Mouse (Mus musculus): ENCODE measurements around the gene S100a3. TPM values are rescaled to one million over a fixed set of nuclear protein-coding genes. Genes with fewer than 3 reads are reported as not detected.

S100a3 gene
- polyA plus RNA-seq, 1 experiment: 2.5 TPM

DNA sequence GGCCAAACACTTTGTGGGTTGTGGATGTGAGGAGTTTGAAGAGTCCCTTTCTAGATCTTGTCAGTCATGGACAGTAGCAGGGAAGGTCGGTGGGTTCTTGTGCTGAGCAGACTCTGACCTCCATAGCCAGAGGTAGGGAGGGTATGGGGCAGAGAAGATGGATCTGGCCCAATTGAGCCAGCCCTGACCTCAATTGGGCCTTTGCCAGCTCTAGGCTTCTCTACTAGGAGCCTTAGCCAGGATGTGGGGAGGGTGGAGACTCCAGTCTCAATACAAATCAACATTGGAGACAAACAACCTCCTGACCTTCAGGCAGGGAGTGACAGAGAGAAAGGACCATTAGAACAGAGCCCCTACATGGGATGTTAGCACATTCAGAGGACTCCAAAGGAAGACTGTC is 45.1 kb upstream of the S100a3 start:
- no peak overlapping the region for H3K9ac ChIP-seq (ENCODE audit: low read depth, poor library complexity, severe bottlenecking)
- H3K27ac ChIP-seq (ENCODE audit: insufficient read depth, low read length): no peak overlapping the region
- H3K9me3 ChIP-seq (replicated peaks; ENCODE audit: control insufficient read depth, insufficient read depth, low read length, poor library complexity, severe bottlenecking): no peaks in the 10 kb centered on the region
- H3K27me3 ChIP-seq (ENCODE audit: control insufficient read depth, insufficient read depth, low read length, poor library complexity, severe bottlenecking): no peaks in the 10 kb centered on the region
- peak overlapping the region; percentile 48 for H3K4me3 ChIP-seq (ENCODE audit: low read depth, low read length)
- peaks cover 5% of the 10 kb centered on the region for H3K4me1 ChIP-seq (ENCODE audit: control insufficient read depth, insufficient read depth, low read length)
- TF ChIP-seq CTCF (IDR thresholded peaks at IDR 0.05; ENCODE audit: low read depth, low read length): no peak
- no peaks in the 10 kb centered on the region for H3K36me3 ChIP-seq (ENCODE audit: control insufficient read depth, insufficient read depth, low read length, poor library complexity, severe bottlenecking)

DNA sequence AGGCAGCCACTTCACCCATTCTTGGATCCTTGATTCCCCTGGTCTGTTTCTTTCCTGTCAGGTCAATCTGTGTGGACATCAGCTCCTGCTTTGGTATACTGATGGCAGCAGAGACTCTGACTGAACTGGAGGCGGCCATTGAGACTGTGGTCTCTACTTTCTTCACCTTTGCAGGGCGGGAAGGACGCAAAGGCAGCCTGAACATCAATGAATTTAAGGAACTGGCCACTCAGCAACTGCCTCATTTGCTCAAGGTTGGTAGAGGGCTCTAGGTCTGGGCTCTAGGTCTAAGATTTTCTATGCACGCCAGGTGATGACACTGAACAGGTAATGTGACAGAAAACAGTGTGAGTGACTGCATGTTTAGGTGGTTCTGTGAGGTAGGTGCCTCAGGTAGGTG is 44.6 kb upstream of the S100a3 start:
- Histone ChIP-seq H3K27me3 (ENCODE audit: control insufficient read depth, insufficient read depth, low read length, poor library complexity, severe bottlenecking) (no peaks in the 10 kb centered on the region), H3K4me1 (ENCODE audit: control insufficient read depth, insufficient read depth, low read length) (peaks cover 5% of the 10 kb centered on the region), H3K9ac (ENCODE audit: low read depth, poor library complexity, severe bottlenecking) (no peak overlapping the region), H3K4me3 (ENCODE audit: low read depth, low read length) (no peak overlapping the region), H3K36me3 (ENCODE audit: control insufficient read depth, insufficient read depth, low read length, poor library complexity, severe bottlenecking) (no peaks in the 10 kb centered on the region), H3K9me3 (replicated peaks; ENCODE audit: control insufficient read depth, insufficient read depth, low read length, poor library complexity, severe bottlenecking) (no peaks in the 10 kb centered on the region), H3K27ac (ENCODE audit: insufficient read depth, low read length) (no peak overlapping the region)
- TF ChIP-seq EP300 (IDR thresholded peaks at IDR 0.05; ENCODE audit: insufficient read depth, low read depth, low read length) (no peak), POLR2A (IDR thresholded peaks at IDR 0.05; ENCODE audit: insufficient read depth, low read length) (no peak), CTCF (IDR thresholded peaks at IDR 0.05; ENCODE audit: low read depth, low read length) (no peak)

DNA sequence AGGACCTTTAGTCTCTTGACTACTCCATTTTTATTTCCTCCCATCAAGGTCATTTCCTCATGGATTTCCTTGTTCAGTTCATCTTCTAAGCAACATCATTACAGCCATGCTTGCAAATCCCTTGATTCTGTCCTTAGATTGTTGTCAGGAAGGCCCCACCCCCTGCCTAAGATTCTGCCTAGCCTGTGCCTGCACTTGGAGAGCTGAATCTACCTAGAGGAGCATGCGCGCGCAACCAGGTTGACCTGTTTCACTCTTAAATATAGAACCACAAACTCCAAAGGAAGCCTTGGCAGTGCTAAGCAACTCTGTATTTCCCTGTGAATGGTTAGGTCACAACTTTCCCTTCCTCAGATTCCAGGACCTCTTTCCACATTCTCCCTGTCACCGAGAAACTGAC is 42.7 kb upstream of the S100a3 start:
- Histone ChIP-seq H3K9ac (ENCODE audit: low read depth, poor library complexity, severe bottlenecking) (no peak overlapping the region), H3K4me1 (ENCODE audit: control insufficient read depth, insufficient read depth, low read length) (peaks cover 5% of the 10 kb centered on the region), H3K9me3 (replicated peaks; ENCODE audit: control insufficient read depth, insufficient read depth, low read length, poor library complexity, severe bottlenecking) (no peaks in the 10 kb centered on the region), H3K27ac (ENCODE audit: insufficient read depth, low read length) (no peak overlapping the region), H3K36me3 (ENCODE audit: control insufficient read depth, insufficient read depth, low read length, poor library complexity, severe bottlenecking) (no peaks in the 10 kb centered on the region), H3K4me3 (ENCODE audit: low read depth, low read length) (no peak overlapping the region), H3K27me3 (ENCODE audit: control insufficient read depth, insufficient read depth, low read length, poor library complexity, severe bottlenecking) (no peaks in the 10 kb centered on the region)
- TF ChIP-seq EP300 (IDR thresholded peaks at IDR 0.05; ENCODE audit: insufficient read depth, low read depth, low read length) (no peak), CTCF (IDR thresholded peaks at IDR 0.05; ENCODE audit: low read depth, low read length) (no peak), POLR2A (IDR thresholded peaks at IDR 0.05; ENCODE audit: insufficient read depth, low read length) (no peak)

DNA sequence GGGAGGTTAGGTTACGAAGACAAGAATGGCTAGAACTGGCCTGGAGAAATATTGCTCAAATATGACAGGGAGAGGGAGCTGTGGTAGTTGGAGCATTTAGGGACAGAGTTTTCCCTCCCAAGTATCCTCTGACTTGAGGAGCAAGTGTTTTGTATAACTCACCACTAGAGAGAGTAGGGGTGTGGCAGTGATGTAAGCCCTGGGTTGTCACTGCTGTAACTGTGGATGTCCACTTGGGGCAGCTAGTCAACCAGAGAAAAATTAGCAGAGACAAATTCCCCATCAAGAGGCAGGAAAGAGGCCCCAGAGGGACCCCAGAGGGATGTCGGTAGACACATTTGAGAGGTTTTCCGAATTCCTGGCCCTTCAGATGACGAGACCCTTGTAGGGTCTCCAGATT is 35.0 kb upstream of the S100a3 start:
- H3K9ac ChIP-seq (ENCODE audit: low read depth, poor library complexity, severe bottlenecking): no peak overlapping the region
- no peak for TF ChIP-seq POLR2A (IDR thresholded peaks at IDR 0.05; ENCODE audit: insufficient read depth, low read length)
- peak; percentile 39 for TF ChIP-seq CTCF (IDR thresholded peaks at IDR 0.05; ENCODE audit: low read depth, low read length)
- no peak for TF ChIP-seq EP300 (IDR thresholded peaks at IDR 0.05; ENCODE audit: insufficient read depth, low read depth, low read length)
- H3K4me1 ChIP-seq (ENCODE audit: control insufficient read depth, insufficient read depth, low read length): peaks cover 2% of the 10 kb centered on the region
- H3K9me3 ChIP-seq (replicated peaks; ENCODE audit: control insufficient read depth, insufficient read depth, low read length, poor library complexity, severe bottlenecking): no peaks in the 10 kb centered on the region
- no peak overlapping the region for H3K27ac ChIP-seq (ENCODE audit: insufficient read depth, low read length)
- no peak overlapping the region for H3K4me3 ChIP-seq (ENCODE audit: low read depth, low read length)
- H3K27me3 ChIP-seq (ENCODE audit: control insufficient read depth, insufficient read depth, low read length, poor library complexity, severe bottlenecking): no peaks in the 10 kb centered on the region; the same call in 1 of the 2 replicates
- H3K36me3 ChIP-seq (ENCODE audit: control insufficient read depth, insufficient read depth, low read length, poor library complexity, severe bottlenecking): no peaks in the 10 kb centered on the region

DNA sequence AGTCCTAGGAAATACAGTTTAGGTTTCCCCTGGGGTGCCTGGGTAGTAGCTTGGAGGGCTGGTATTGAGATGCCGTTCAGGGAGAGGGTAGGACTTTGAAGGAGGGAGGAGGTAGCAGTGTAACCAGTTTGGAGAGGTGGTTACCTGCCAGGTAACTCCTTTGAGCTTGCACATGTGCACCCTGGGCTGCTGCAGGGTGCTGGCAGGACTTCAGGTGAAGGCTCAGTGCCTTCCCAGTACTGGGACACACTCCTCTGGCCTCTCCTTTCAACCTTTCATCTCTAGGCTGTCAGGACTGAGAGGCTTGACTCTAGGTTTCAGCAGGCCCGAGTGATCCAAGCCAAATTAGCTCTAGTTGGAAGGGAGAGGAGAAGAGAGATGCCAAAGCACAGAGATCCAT is 34.3 kb upstream of the S100a3 start:
- H3K27ac ChIP-seq (ENCODE audit: insufficient read depth, low read length): no peak overlapping the region
- H3K4me1 ChIP-seq (ENCODE audit: control insufficient read depth, insufficient read depth, low read length): peaks cover 2% of the 10 kb centered on the region
- H3K36me3 ChIP-seq (ENCODE audit: control insufficient read depth, insufficient read depth, low read length, poor library complexity, severe bottlenecking): no peaks in the 10 kb centered on the region
- no peak overlapping the region for H3K9ac ChIP-seq (ENCODE audit: low read depth, poor library complexity, severe bottlenecking)
- H3K4me3 ChIP-seq (ENCODE audit: low read depth, low read length): no peak overlapping the region
- TF ChIP-seq CTCF (IDR thresholded peaks at IDR 0.05; ENCODE audit: low read depth, low read length) (no peak), POLR2A (IDR thresholded peaks at IDR 0.05; ENCODE audit: insufficient read depth, low read length) (no peak)
- H3K27me3 ChIP-seq (ENCODE audit: control insufficient read depth, insufficient read depth, low read length, poor library complexity, severe bottlenecking): no peaks in the 10 kb centered on the region; the same call in 1 of the 2 replicates
- no peaks in the 10 kb centered on the region for H3K9me3 ChIP-seq (replicated peaks; ENCODE audit: control insufficient read depth, insufficient read depth, low read length, poor library complexity, severe bottlenecking)

DNA sequence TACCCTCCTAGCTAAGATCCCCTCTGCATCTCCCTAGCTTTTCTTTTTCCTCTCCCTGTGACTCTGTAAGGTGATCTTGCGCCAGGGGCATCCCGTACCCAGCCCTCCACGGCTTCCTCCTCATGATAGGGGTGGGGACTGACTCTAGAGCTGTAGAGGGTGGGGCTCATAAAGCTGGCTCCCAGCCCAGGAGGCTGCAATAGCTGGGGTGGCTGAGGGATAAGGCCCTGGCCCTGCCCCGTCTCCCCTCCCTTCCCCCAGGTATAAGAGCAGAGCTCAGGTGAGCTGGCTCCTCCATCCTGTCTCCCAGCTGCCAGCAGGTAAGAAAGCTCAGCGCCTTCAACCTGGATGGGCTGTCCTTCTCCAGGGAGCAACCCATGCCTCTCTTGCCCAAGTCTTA is 33.8 kb upstream of the S100a3 start, which contains the start of gene S100a14:
Gene S100a14, plus strand, starts transcription at position 277 of the 400 bp plus-strand sequence.
- Histone ChIP-seq H3K4me3 (ENCODE audit: low read depth, low read length) (no peak within 1 kb of the TSS), H3K4me1 (ENCODE audit: control insufficient read depth, insufficient read depth, low read length) (peaks cover 2% of the 10 kb centered on the region), H3K9ac (ENCODE audit: low read depth, poor library complexity, severe bottlenecking) (no peak within 1 kb of the TSS), H3K9me3 (replicated peaks; ENCODE audit: control insufficient read depth, insufficient read depth, low read length, poor library complexity, severe bottlenecking) (no peaks in the 10 kb centered on the region), H3K36me3 (ENCODE audit: control insufficient read depth, insufficient read depth, low read length, poor library complexity, severe bottlenecking) (no peaks in the 10 kb centered on the region), H3K27ac (ENCODE audit: insufficient read depth, low read length) (no peak within 1 kb of the TSS), H3K27me3 (ENCODE audit: control insufficient read depth, insufficient read depth, low read length, poor library complexity, severe bottlenecking) (no peaks in the 10 kb centered on the region; the same call in 1 of the 2 replicates)
- TF ChIP-seq EP300 (IDR thresholded peaks at IDR 0.05; ENCODE audit: insufficient read depth, low read depth, low read length) (no peak), CTCF (IDR thresholded peaks at IDR 0.05; ENCODE audit: low read depth, low read length) (no peak), POLR2A (IDR thresholded peaks at IDR 0.05; ENCODE audit: insufficient read depth, low read length) (no peak)

All from ES-Bruce4 (cell line).